Mouse (Mus musculus): Measurements from ENCODE around the gene A630095N17Rik. TPM values are rescaled to one million over a fixed set of nuclear protein-coding genes. Genes with fewer than 3 reads are reported as not detected.
A peak's percentile ranks its signal among the peaks of the same experiment; 100 is the strongest.

A630095N17Rik gene
- total RNA-seq, 2 experiments from 2014 or later, result not detected

DNA sequence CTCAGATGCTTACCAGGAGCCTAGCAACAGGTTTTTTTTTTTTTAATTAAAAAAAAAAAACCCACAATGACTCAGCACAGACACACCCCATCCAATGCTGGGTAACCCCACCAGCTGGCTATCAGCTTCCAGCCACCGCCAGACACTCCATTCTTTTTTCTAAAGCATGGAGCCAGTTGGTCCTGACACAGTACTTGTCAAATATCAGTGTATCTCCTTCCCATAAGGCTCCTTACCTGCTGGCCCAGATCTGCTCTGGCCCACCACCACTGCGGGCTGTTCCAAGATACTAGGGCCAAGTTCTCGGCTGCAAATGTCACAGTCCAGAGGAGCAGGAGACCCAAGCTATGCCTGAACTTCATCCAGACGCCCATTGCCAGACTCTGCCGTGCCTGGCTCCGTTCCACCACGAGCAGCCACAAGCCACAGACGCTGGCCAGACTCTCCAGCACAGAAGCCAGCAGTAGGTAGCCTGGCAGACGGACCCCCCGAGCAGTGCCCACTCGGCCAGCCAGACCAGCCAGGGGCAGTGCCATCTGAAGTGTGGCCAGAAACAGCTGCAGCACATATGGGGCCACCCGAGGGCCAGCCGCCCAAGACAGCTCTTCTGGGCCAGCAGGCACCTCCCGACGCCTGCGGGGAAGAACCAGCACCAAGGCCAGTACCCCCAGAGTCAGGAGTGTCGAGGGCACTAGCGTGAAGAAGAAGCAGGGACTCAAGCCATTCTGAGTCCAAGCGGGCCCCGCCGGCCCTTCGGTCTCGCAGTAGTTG, 52.4 kb downstream of the A630095N17Rik start:
- peak overlapping the region; percentile 88 for H3K27ac ChIP-seq
- no peak for TF ChIP-seq CTCF (IDR thresholded peaks at IDR 0.05)
- H3K4me3 ChIP-seq, result peak overlapping the region; percentile 76
- intact Hi-C loops (cut with DNase I), result no loop called here
- DNase-seq, result peak; percentile 79

Small RNAs within 50 kb of the gene (microRNA-seq; reads per million reads assigned to microRNA genes)
- not detected for gene Gm27943

Other genes with a start within 250 kb of the A630095N17Rik start
- gene Nhej1, start 106.9 kb downstream of the A630095N17Rik start, total RNA-seq (2021), result 1 to 10 TPM; 4.5 to 6.6 TPM
- not detected for gene Slc23a3, start 98.2 kb downstream of the A630095N17Rik start, total RNA-seq (2021)
- gene Cnppd1, start 89.4 kb downstream of the A630095N17Rik start, total RNA-seq (2021), result 10 to 100 TPM; 14.0 to 14.4 TPM
- 10 to 100 TPM in 1 of 2 experiments, 1 to 10 TPM in 1; 7.7 to 11.5 TPM for gene Retreg2, start 89.3 kb downstream of the A630095N17Rik start, total RNA-seq (2021)
- 10 to 100 TPM; 14.6 to 17.7 TPM for gene Zfand2b, start 63.5 kb downstream of the A630095N17Rik start, total RNA-seq (2021)
- gene Abcb6, start 51.7 kb downstream of the A630095N17Rik start, total RNA-seq (2021), result 10 to 100 TPM; 18.9 to 20.4 TPM
- 1 to 10 TPM; 5.5 to 5.9 TPM for gene Ankzf1, start 40.0 kb downstream of the A630095N17Rik start, total RNA-seq (2021)
- 100 to 1,000 TPM; 107 to 113 TPM for gene Atg9a, start 39.9 kb downstream of the A630095N17Rik start, total RNA-seq (2021)
- gene Glb1l, start 21.3 kb downstream of the A630095N17Rik start, total RNA-seq (2021), result 1 to 10 TPM; 1.0 to 1.5 TPM
- 10 to 100 TPM; 18.8 to 20.2 TPM for gene Stk16, start 21.3 kb downstream of the A630095N17Rik start, total RNA-seq (2021)
- gene Tuba4a, start 12.2 kb downstream of the A630095N17Rik start, total RNA-seq (2021), result 1,000 to 10,000 TPM; 1,043 to 1,330 TPM
- gene Dnajb2, start 4.3 kb upstream of the A630095N17Rik start, total RNA-seq (2021), result 10 to 100 TPM; 83.2 to 88.9 TPM
- gene Ptprn, start 32.4 kb upstream of the A630095N17Rik start, total RNA-seq (2021), result not detected
- not detected for gene Resp18, start 46.3 kb upstream of the A630095N17Rik start, total RNA-seq (2021)
- 10 to 100 TPM; 40.9 to 49.6 TPM for gene Dnpep, start 85.9 kb upstream of the A630095N17Rik start, total RNA-seq (2021)
- 1,000 to 10,000 TPM; 2,035 to 2,198 TPM for gene Des, start 128.2 kb upstream of the A630095N17Rik start, total RNA-seq (2021)
- gene Speg, start 143.2 kb upstream of the A630095N17Rik start, total RNA-seq (2021), result 100 to 1,000 TPM; 268 to 311 TPM
- 10 to 100 TPM; 41.1 to 42.7 TPM for gene Gmppa, start 203.8 kb upstream of the A630095N17Rik start, total RNA-seq (2021)
- not detected for gene Asic4, start 218.3 kb upstream of the A630095N17Rik start, total RNA-seq (2021)
- gene Chpf, start 247.2 kb upstream of the A630095N17Rik start, total RNA-seq (2021), result 1 to 10 TPM; 3.0 to 6.2 TPM
- gene Tmem198, start 247.4 kb upstream of the A630095N17Rik start, total RNA-seq (2021), result not detected

Data from gastrocnemius, adult 2 months (tissue).